Mouse (Mus musculus): ENCODE data around the gene Scgb2b18. TPM values are rescaled to one million over a fixed set of nuclear protein-coding genes. Genes with fewer than 3 reads are reported as not detected.
"Not testable (repeated sequence)": the region's sequence is repeated elsewhere in the genome, so short reads cannot be mapped to it uniquely, and the experiment has no call there.

Gene Scgb2b18
- not detected for total RNA-seq (2021)

- not testable (repeated sequence) for DNase-seq
Measured at GRCm38 (mm10) chr7:33173764-33174163, at the start of gene Scgb2b18. TSS of gene Scgb2b18 (minus strand) at chr7:33173864.

GRCm38 (mm10) chr7:33185268-33185667 is 11.6 kb upstream of the Scgb2b18 start, which contains the start of gene Scgb1b18:
TSS of gene Scgb1b18 (plus strand) at chr7:33185568.
- DNase-seq: not testable (repeated sequence)

Other genes with a start within 250 kb of the Scgb2b18 start
- gene Scgb2b17, start 117.3 kb downstream of the Scgb2b18 start, total RNA-seq (2021): not detected
- not detected for gene Scgb1b17, start 110.4 kb downstream of the Scgb2b18 start, total RNA-seq (2021)
- gene Scgb1b18, start 11.7 kb upstream of the Scgb2b18 start, total RNA-seq (2021): not detected
- not detected for gene Scgb2b19, start 106.5 kb upstream of the Scgb2b18 start, total RNA-seq (2021)
- gene Scgb1b19, start 113.4 kb upstream of the Scgb2b18 start, total RNA-seq (2021): not detected
- not detected for gene Scgb2b20, start 192.5 kb upstream of the Scgb2b18 start, total RNA-seq (2021)
- gene Scgb1b20, start 199.4 kb upstream of the Scgb2b18 start, total RNA-seq (2021): not detected